Mouse (Mus musculus) heart, adult 2 months (tissue): Measurements from ENCODE around the gene Efna5. TPM values are rescaled to one million over a fixed set of nuclear protein-coding genes. Genes with fewer than 3 reads are reported as not detected.

Experiments used
- DNase-seq, 2 experiments: peaks; one replicate each; pipeline ENCODE4 v3.0.0; 2021
- H3K27ac ChIP-seq: fragments of 200-600 bp; 2 replicates; pipeline ENCODE4 v1.8.1; 2022
- H3K27me3 ChIP-seq: fragments of 200-500 bp; 2 replicates; pipeline ENCODE4 v1.6.1; 2012; ENCODE audit warnings: mild to moderate bottlenecking, low read length, inconsistent platforms, mixed read lengths; ENCODE audit not compliant: control insufficient read depth, insufficient read depth
- H3K36me3 ChIP-seq: fragments of 200-500 bp; 2 replicates; pipeline ENCODE4 v1.6.1; 2012; ENCODE audit warnings: low read length, inconsistent platforms; ENCODE audit not compliant: control insufficient read depth, insufficient read depth
- H3K4me1 ChIP-seq: fragments of 200-500 bp; 2 replicates; pipeline ENCODE4 v1.6.1; 2011; ENCODE audit warnings: low read length; ENCODE audit not compliant: control insufficient read depth, insufficient read depth
- H3K4me3 ChIP-seq: fragments of 200-600 bp; 2 replicates; pipeline ENCODE4 v1.8.1; 2022
- H3K79me2 ChIP-seq: fragments of 200-500 bp; replicated peaks from 2 replicates; pipeline ENCODE4 v1.6.1; 2012; ENCODE audit warnings: mild to moderate bottlenecking, inconsistent platforms, low read length, moderate library complexity, mixed read lengths; ENCODE audit not compliant: control insufficient read depth, insufficient read depth
- H3K9ac ChIP-seq: fragments of 200-500 bp; 2 replicates; pipeline ENCODE4 v1.6.1; 2012; ENCODE audit warnings: low read depth, mild to moderate bottlenecking, control low read depth, inconsistent platforms, low read length, mixed read lengths
- CTCF ChIP-seq: fragments of 200-600 bp; IDR thresholded peaks from 2 replicates; pipeline ENCODE4 v1.8.1; 2022; ENCODE audit warnings: antibody characterized with exemption, mild to moderate bottlenecking, moderate library complexity
- EP300 ChIP-seq: fragments of 200-500 bp; IDR thresholded peaks from 2 replicates; pipeline ENCODE4 v1.6.1; 2011; ENCODE audit warnings: low read depth, low read length, control low read depth; ENCODE audit not compliant: insufficient read depth
- POLR2A ChIP-seq: fragments of 200-500 bp; IDR thresholded peaks from 2 replicates; pipeline ENCODE4 v1.6.1; 2011; ENCODE audit warnings: mild to moderate bottlenecking, low read depth, low read length, control low read depth; ENCODE audit not compliant: insufficient read depth
- WGBS: fragments of 180-500 bp; shearing (Covaris S2); methylation state at CpG from one replicate; pipeline ENCODE4 v1.1.7; 2018; 5-methylcytosine and 5-hydroxymethylcytosine counted together
- intact Hi-C: fragments of 180-260 bp; cut with DNase I; formaldehyde crosslinking; loops from one replicate; pipeline ENCODE4 v1.15.1; 2025
- polyA plus RNA-seq: library from polyadenylated mRNA; depleted of rRNA; stranded (reverse); fragments of >200 nt; gene quantifications from 2 replicates; pipeline ENCODE4 v1.2.3, GENCODE M21; 2012
- total RNA-seq, 2 experiments: library from RNA; stranded (reverse); gene quantifications; 2 replicates each; pipeline ENCODE4 v1.2.3; 2021

Gene Efna5
- total and polyA plus RNA-seq, 3 experiments, result 3.9 to 24.0 (median 17.5) TPM

DNA sequence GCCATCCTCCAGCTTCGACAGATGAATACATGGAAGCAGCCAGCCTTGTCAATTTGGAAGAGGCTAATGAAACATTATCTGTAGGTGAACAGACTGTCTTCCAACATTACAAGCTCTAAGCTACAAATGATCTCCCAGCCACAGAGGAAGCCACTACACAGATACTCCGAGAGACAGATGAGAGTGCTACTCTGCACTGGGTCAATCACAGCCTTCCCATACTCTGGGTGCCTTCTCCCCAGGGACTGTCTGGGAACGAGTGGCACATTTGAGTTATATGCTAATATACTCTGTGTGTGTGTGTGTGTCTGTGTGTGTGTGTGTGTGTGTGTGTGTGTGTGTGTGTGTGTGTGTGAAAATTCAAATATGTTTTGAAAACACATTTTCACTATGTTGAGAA, 30.5 kb downstream of the Efna5 start:
- H3K27ac ChIP-seq, result no peak overlapping the region
- intact Hi-C loops, result no loop called here
- WGBS, result 71% methylated on average over 3 of the region's 3 CpGs
- H3K36me3 ChIP-seq, result no peaks in the 10 kb centered on the region
- H3K79me2 ChIP-seq, result no peaks in the 10 kb centered on the region
- H3K9ac ChIP-seq, result no peak overlapping the region
- TF ChIP-seq CTCF, result no peak
- TF ChIP-seq EP300, result no peak
- TF ChIP-seq POLR2A, result no peak
- H3K4me3 ChIP-seq, result no peak overlapping the region
- no peaks in the 10 kb centered on the region for H3K27me3 ChIP-seq
- peaks cover 2% of the 10 kb centered on the region for H3K4me1 ChIP-seq
- no peak for DNase-seq

DNA sequence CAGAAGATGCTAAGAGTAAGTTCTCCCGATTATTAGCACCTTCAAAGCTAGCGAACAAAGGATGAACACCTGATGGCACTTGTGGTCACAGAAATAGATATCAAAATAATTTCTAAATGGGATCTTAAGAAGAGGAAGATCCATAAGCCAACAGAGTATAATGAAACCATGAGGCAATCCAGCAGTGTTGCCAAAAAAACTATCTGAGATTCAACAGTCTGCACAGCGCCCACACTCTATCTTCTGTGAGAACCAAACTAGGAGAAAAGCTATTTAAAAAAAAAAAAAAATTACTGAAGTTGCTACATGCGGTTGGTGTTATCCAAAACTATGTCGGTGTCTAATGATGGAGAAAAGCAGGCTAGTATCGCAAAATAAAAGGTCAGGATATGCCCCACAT, 31.4 kb downstream of the Efna5 start:
- no peak for TF ChIP-seq CTCF
- Histone ChIP-seq H3K36me3 (no peaks in the 10 kb centered on the region), H3K79me2 (no peaks in the 10 kb centered on the region), H3K9ac (no peak overlapping the region), H3K4me1 (peaks cover 2% of the 10 kb centered on the region), H3K27ac (no peak overlapping the region), H3K4me3 (no peak overlapping the region), H3K27me3 (no peaks in the 10 kb centered on the region)
- DNase-seq, result no peak
- intact Hi-C loops, result no loop called here
- 71% methylated on average over 6 of the region's 6 CpGs for WGBS

DNA sequence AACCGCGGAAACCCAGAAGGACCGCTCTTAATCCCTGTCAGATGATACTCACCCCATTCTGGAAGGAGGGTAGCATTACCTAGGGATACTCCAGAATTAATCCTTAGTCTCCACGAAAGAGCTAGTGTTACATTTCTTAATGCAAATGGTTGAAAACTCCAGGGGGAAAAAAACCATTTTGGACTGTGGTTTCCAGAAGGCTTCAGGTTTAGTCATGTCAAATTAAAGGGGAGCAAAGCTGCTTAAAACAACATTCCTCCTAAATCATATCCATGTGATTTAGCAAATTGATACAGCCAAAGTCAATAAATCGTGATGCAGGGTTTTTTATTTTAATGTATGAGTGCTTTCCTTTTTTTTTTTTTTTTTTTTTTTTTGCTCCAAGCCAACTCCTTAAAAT, 35.5 kb downstream of the Efna5 start:
- intact Hi-C loops, result no loop called here
- H3K79me2 ChIP-seq, result no peaks in the 10 kb centered on the region
- DNase-seq, result no peak
- H3K36me3 ChIP-seq, result no peaks in the 10 kb centered on the region
- H3K4me1 ChIP-seq, result no peaks in the 10 kb centered on the region; the same call in 1 of the 2 replicates
- no peak overlapping the region for H3K27ac ChIP-seq
- no peak for TF ChIP-seq EP300
- no peak for TF ChIP-seq POLR2A
- no peak for TF ChIP-seq CTCF
- 77% methylated on average over 5 of the region's 5 CpGs for WGBS
- no peak overlapping the region for H3K4me3 ChIP-seq
- H3K27me3 ChIP-seq, result no peaks in the 10 kb centered on the region
- no peak overlapping the region for H3K9ac ChIP-seq

DNA sequence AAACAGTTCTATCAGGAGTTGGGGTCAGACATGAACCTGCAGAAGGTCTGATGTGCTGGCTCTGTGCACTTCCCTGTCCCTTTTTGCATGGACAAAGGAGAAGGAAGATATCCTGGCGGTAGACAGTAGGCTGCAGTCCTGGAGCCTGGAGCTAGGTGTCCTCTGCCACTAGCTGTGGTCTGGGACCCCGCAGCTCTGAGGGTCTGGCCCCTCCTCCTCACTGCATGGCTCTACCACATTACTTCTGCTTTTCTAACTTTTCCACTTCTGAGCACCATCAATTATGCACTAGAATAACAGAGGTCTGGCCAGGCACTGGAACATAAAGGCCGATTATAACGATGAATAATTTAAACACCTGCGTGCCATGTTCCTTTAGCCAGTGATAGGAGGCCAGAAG, 36.8 kb downstream of the Efna5 start:
- Histone ChIP-seq H3K27ac (no peak overlapping the region), H3K9ac (no peak overlapping the region), H3K79me2 (no peaks in the 10 kb centered on the region), H3K4me1 (no peaks in the 10 kb centered on the region; the same call in 1 of the 2 replicates), H3K27me3 (no peaks in the 10 kb centered on the region), H3K36me3 (no peaks in the 10 kb centered on the region), H3K4me3 (no peak overlapping the region)
- 79% methylated on average over 5 of the region's 5 CpGs for WGBS
- intact Hi-C loops, result no loop called here
- no peak for TF ChIP-seq POLR2A
- no peak for TF ChIP-seq EP300
- no peak for TF ChIP-seq CTCF
- no peak for DNase-seq

DNA sequence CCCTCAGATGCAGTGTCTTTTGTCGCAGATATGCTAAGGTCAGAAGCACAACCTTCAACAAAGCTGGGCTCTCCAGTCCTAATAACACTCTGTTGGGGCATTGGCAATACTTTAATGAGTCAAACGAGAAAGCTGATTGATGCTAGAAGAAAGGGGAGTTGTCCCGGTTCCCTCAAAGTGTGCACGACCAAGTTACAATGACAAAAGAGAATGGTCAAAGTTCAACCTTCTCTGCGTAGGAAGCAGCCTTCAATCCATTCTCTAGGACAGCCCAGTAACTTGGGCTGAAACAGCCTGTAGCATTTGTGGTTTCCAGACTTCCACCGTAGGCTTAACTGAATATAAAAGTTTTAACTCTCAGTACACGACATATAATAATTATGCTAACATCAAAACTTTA, 43.8 kb downstream of the Efna5 start:
- Histone ChIP-seq H3K27ac (no peak overlapping the region), H3K4me3 (no peak overlapping the region), H3K27me3 (no peaks in the 10 kb centered on the region), H3K36me3 (no peaks in the 10 kb centered on the region), H3K79me2 (no peaks in the 10 kb centered on the region), H3K9ac (no peak overlapping the region), H3K4me1 (no peaks in the 10 kb centered on the region)
- TF ChIP-seq EP300 (no peak), CTCF (no peak), POLR2A (no peak)
- WGBS, result 81% methylated on average over 7 of the region's 7 CpGs
- intact Hi-C loops, result no loop called here
- no peak for DNase-seq

DNA sequence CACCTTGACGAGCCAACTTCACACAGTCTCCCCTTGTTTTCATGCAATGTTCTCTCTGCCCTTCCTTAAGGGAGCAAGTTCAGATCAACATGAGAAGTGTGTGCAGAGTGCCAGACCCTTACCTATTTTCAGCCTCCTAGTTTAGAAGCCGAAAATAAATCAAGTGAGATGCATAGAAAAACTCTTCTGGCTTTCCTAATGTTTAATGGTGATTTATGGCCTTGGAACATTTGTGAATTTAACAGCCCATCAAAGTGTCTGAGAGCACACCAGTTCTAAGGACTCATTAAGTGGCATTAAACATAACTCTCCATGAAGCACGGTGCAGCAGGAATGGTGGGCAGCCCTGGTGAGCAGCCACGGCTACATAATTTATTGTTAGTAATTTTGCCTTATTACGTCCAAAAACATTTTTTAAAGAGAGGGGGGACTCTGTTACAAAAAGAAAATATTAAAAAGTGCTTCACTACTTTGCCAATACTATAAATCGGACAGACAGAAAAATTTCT, 44.5 kb downstream of the Efna5 start:
- Histone ChIP-seq H3K79me2 (no peaks in the 10 kb centered on the region), H3K4me3 (no peak overlapping the region), H3K9ac (no peak overlapping the region), H3K27me3 (no peaks in the 10 kb centered on the region), H3K36me3 (no peaks in the 10 kb centered on the region), H3K27ac (no peak overlapping the region), H3K4me1 (no peaks in the 10 kb centered on the region)
- DNase-seq, result no peak
- TF ChIP-seq CTCF (no peak), EP300 (no peak), POLR2A (no peak)
- intact Hi-C loops, result no loop called here
- 81% methylated on average over 6 of the region's 6 CpGs for WGBS
